Mouse (Mus musculus): ENCODE results near the gene Mis18bp1. TPM values are rescaled to one million over a fixed set of nuclear protein-coding genes. Genes with fewer than 3 reads are reported as not detected.

Mis18bp1 gene
- total RNA-seq, 2 experiments from 2014 or later: 0.55 to 1.4 TPM

Other genes with a start within 250 kb of the Mis18bp1 start
- gene Klhl28, start 207.1 kb downstream of the Mis18bp1 start, total RNA-seq (2021): 10 to 100 TPM; 22.4 to 23.1 TPM
- gene Togaram1, start 206.8 kb downstream of the Mis18bp1 start, total RNA-seq (2021): 10 to 100 TPM; 46.0 to 49.6 TPM
- gene Prpf39, start 136.3 kb downstream of the Mis18bp1 start, total RNA-seq (2021): 10 to 100 TPM; 35.2 to 37.9 TPM
- 100 to 1,000 TPM; 181 to 184 TPM for gene Fkbp3, start 98.6 kb downstream of the Mis18bp1 start, total RNA-seq (2021)
- gene Fancm, start 97.0 kb downstream of the Mis18bp1 start, total RNA-seq (2021): 10 to 100 TPM in 1 of 2 experiments, 1 to 10 TPM in 1; 8.6 to 10.3 TPM
- not detected for gene Wdr20rt, start 52.9 kb upstream of the Mis18bp1 start, total RNA-seq (2021)